Mouse (Mus musculus) common myeloid progenitor, adult 5-6 weeks (primary cell): ENCODE results near the gene Htatsf1. TPM values are rescaled to one million over a fixed set of nuclear protein-coding genes. Genes with fewer than 3 reads are reported as not detected.

Source experiments
- ATAC-seq: replicated peaks from 2 replicates; pipeline ENCODE4 v1.8.0; 2016; ENCODE audit warnings: low read depth, mild to moderate bottlenecking, moderate TSS enrichment, inconsistent platforms; ENCODE audit not compliant: poor library complexity, severe bottlenecking
- total RNA-seq: library from RNA; stranded (forward); fragments of 200-1000, 187-1606 nt; gene quantifications from 2 replicates; pipeline ENCODE4 v1.2.3, GENCODE M21; 2017

Gene Htatsf1
- 92.6 and 95.2 TPM in 2 replicates for total RNA-seq

DNA sequence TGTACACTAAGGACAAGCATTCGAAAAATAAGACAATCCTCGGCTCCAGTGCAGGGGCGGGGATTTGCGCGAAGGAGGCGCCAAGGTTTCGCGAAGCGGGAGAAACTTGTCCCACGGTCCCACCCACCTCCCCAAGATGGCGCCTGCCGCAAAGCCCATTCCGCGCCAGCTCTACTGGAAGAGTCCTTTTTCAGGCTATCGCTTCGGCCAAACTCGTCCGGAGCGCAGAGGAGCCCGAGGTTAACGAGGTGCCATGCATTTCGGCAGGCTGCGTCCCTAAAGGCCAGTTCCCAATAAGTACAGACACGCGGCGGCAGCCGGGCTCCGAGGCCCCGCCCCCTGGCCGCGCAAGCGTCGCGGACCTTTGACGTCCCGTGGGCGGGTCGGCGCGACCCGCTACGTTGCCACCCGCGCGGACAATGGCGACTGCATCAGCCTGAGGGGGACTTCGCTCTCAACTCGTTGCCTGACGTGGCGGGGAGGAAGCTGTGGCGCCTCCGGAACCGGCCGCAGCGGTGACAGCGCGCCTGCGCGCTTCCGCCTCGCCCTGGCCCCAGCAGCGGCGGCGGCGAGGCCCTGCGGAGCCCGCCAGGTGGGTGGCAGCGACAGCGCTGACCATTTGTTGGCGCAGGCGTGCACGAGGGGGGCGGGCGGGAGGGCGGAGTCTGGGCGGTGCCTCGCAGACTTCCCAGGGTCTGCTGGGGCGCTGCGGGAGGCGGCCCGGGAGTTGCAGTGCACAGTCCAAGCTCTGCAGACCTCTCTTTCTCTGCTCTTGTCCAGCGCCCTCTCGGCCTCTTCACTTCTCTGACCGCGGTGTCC, at the start of gene Htatsf1:
TSS of gene Htatsf1 (plus strand) at position 410 of the 819 bp plus-strand sequence.
- peak; percentile 92 for ATAC-seq

DNA sequence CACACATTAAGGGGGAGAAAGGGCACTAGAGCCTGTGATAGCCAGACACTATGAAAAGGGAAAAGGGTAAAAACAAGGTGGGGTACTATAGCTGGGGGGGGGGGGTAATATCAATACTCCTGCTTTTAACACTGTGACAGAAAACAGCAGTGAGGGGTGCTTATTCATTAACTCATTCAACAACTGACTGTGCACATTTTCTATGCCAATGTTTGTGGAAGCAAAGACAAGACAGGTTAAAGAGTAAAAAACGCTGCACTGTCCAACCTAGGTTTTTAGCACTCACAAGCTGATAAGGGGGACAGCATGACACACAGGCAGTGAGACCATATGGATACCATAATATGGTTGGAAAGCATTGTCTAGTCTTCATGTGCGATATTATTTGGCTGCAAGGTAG, 40.5 kb upstream of the Htatsf1 start:
- ATAC-seq, result no peak

- ATAC-seq, result no peak
Observed at GRCm38 (mm10) chrX:57042774-57043173, 10.6 kb upstream of the Htatsf1 start, which contains the start of gene Brs3. TSS of gene Brs3 (plus strand) at chrX:57043074.

DNA sequence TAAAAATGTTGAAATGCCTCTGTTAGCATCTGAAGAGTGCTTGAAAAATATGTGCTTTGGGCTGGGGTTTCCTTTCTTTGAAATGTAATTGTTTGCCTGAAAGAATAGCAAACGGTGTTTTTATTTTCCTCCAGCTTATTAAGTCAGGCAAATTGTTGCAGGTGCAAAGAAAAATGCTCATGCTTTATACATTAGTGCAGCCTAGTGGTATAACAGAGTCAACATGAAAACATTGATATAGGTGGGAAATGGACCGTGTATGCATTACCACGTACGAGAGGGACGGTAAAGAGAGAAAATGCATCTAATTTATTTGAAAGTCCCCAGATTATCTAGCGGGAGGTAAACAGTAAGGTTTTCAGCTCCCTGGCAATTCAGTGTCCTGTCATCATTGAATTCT, 9.5 kb upstream of the Htatsf1 start:
- no peak for ATAC-seq

DNA sequence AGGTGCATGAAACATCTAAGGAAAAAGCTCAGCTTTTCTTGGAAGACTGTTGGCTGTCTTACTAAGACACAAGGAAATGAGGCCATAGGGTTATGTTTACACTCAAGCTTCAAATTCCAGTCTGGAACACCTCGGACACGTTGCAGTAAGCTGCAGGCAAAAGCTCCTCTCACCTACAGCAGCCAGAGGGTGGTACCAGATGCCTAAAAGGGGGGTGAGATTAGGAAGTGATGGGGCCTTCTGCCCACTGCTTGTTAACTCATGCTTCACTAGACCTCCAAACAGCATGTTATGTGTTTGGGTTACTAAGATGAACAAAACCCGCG, 572 bp upstream of the Htatsf1 start:
- ATAC-seq, result peak; percentile 46; the same call in 1 of the 2 replicates

DNA sequence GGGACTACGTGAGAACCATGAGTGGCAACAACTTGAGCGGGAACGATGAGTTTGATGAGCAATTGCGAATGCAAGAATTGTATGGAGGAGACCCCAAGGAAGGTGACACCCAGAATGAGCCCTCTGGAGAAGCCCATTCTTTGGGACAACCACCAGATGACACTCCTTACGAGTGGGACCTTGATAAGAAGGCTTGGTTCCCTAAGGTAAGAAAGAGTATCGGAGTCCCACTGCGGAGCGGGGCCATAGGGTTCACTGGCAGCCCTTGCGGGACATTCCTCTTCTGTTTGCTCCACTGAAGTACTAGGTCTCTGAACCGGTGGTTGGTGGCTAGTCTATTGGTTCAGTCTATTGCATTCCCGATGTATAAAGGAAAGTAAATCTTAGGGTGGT, 606 bp downstream of the Htatsf1 start:
- peak; percentile 6; the same call in 1 of the 2 replicates for ATAC-seq

GRCm38 (mm10) chrX:57081496-57081895, 28.1 kb downstream of the Htatsf1 start:
- ATAC-seq, result no peak

DNA sequence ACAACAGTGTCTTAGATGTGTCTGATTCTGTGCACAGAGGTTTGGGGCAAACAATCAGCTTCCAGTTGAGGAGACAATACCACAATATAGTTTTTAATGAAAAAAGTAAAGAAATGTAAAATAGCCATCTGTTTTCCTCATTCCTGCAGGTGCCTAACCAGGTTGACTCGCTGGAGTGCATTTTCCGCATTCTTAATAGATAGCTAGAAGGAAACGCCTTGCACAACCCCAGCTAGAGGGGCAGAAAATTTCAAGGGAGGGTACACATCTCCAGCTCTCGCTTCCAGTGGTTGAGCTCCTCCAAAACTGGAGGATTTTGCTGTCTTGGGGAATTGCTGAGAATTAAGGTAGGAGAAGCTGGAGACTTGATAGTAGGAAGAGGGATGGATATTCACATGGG, 34.4 kb downstream of the Htatsf1 start, which contains the start of gene Vgll1:
TSS of gene Vgll1 (plus strand) at position 301 of the 400 bp plus-strand sequence.
- ATAC-seq, result no peak

GRCm38 (mm10) chrX:57103415-57103814, 50.0 kb downstream of the Htatsf1 start:
- ATAC-seq, result no peak

DNA sequence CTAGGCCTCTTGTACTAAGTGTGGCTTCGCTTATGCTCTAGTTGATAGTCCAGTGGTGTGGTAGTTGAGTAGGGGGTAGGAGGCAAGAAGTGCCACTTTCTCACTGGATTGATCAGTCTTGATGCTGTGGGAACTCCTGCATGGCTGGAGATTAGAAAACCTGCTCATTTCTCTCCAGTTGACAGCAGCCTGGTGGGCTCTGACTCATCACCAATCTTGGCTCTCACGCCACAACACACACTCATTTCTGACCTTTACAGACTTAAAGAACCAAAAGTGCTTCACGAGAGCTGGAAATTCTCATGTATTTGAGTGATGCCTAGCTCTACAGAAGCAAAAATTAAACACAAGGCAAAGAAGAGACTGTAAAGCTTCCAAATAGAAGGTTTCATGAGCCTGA, 53.6 kb downstream of the Htatsf1 start:
- ATAC-seq, result no peak

Other genes starting within 250 kb of the Htatsf1 start
- 5.2 and 7.5 TPM in 2 replicates for gene Map7d3, start 231.3 kb upstream of the Htatsf1 start, total RNA-seq
- gene Adgrg4, start 183.4 kb upstream of the Htatsf1 start, total RNA-seq, result not detected in 2 replicates
- not detected in 2 replicates for gene Brs3, start 10.5 kb upstream of the Htatsf1 start, total RNA-seq
- not detected in 2 replicates for gene Vgll1, start 34.5 kb downstream of the Htatsf1 start, total RNA-seq
- gene Cd40lg, start 158.6 kb downstream of the Htatsf1 start, total RNA-seq, result not detected in 2 replicates